Mouse (Mus musculus): ENCODE measurements around the gene Slc44a2.

DNA sequence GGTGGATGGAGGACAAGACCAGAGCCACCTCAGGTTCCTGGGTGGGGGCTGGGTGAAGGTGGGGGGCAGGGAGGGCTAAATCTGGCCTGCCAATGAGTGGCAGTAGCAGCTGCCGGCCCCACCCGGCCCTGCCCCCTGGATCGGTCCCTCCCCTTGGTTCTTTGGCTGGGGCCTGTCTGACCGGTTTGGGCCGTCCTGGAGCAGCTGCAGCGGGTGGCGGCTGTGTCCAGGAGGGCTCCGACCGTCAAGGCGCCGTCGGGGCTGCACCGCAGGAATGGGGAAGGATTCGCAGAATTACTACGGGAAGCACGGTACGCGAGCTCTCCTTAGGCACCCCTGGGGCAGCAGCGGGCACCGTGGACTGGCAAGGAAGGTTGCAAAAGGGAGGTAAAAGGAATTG, 17.2 kb downstream of the Slc44a2 start:
- TF ChIP-seq NANOG (IDR thresholded peaks at IDR 0.05; ENCODE audit: borderline replicate concordance, low read length) (no peak), CTCF (conservative IDR thresholded peaks at IDR 0.05; ENCODE audit: low read length) (no peak)
